ENCODE assay signal across 11 mouse cellular contexts in the genomic region with DNA sequence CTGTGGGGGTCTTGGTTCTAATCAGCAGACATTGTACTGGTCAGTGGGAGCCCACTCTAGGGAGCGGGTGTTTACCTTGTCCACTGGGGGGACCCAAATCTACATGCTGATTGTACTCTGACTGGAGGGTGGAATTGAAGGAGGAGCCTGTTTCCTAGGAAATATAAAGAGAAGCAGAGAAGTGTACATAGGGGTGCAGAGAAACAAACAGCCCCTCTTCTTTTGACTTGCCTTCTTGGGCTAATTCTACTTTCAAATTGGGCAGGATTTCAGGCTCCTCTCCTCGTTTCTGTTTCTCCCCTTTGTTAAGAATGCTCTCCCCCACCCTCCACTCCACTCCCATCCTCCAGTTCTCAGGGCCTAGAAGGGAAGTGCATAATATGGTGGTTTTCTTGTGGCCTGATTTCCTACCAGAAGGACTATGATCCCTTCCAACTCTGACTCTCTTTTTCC.
DNase-seq lines count a peak whose midpoint lies in the region; ATAC-seq and TF ChIP-seq lines count a peak whose summit lies in the region.
"Had no signal": no experiment of that assay in that cellular context is flagged by ENCODE, and none has a peak within 500 bp of the region (broad histone marks: within the 10 kb centered on the region; RNA-seq: fewer than 3 reads in every experiment).

No protein-coding gene starts in this region.

- 52% methylated on average over 2 of the region's 2 CpGs for WGBS in lung, postnatal 0 days
- WGBS in lung, adult 2 months, result 41% methylated on average over 2 of the region's 2 CpGs
- 8% methylated on average over 2 of the region's 2 CpGs for WGBS in hindbrain, postnatal 0 days

- no peaks in the 10 kb centered on the region for H3K9me3 ChIP-seq in lung, postnatal 0 days (ENCODE audit: low read length)
- no peaks in the 10 kb centered on the region for H3K9me3 ChIP-seq in hindbrain, postnatal 0 days (ENCODE audit: low read length)

- no peak for ATAC-seq in lung, postnatal 0 days
- peak; percentile 87 for ATAC-seq in hindbrain, postnatal 0 days

- H3K4me2 ChIP-seq in lung, postnatal 0 days (replicated peaks; ENCODE audit: low read depth, low read length), result no peak overlapping the region
- H3K4me2 ChIP-seq in hindbrain, postnatal 0 days (ENCODE audit: low read depth, low read length), result no peak overlapping the region

- no peaks in the 10 kb centered on the region for H3K36me3 ChIP-seq in lung, postnatal 0 days (ENCODE audit: insufficient read depth, low read length)
- H3K36me3 ChIP-seq in hindbrain, postnatal 0 days (ENCODE audit: insufficient read depth, low read length), result no peaks in the 10 kb centered on the region

- no peak overlapping the region for H3K27ac ChIP-seq in lung, postnatal 0 days (ENCODE audit: low read length)
- H3K27ac ChIP-seq in hindbrain, postnatal 0 days, result no peak overlapping the region
- H3K27ac ChIP-seq: liver, embryonic 14.5 days had no signal

- H3K27me3 ChIP-seq in lung, postnatal 0 days (replicated peaks; ENCODE audit: insufficient read depth, low read length), result no peaks in the 10 kb centered on the region
- no peaks in the 10 kb centered on the region for H3K27me3 ChIP-seq in hindbrain, postnatal 0 days (ENCODE audit: insufficient read depth, low read length)

- TF ChIP-seq EP300 in lung, postnatal 0 days (IDR thresholded peaks at IDR 0.05), result no peak

- H3K4me1 ChIP-seq in lung, postnatal 0 days (ENCODE audit: insufficient read depth, low read depth, low read length), result no peaks in the 10 kb centered on the region
- no peaks in the 10 kb centered on the region for H3K4me1 ChIP-seq in lung, adult 2 months (ENCODE audit: control insufficient read depth, insufficient read depth, low read length)
- no peaks in the 10 kb centered on the region for H3K4me1 ChIP-seq in hindbrain, postnatal 0 days (ENCODE audit: insufficient read depth, low read length)

- peak; percentile 48 for DNase-seq in embryo, embryonic 10.5 days (ENCODE audit: low spot score)
- DNase-seq in embryo, embryonic 9.5 days (ENCODE audit: extremely low spot score), result no peak
- no peak for DNase-seq in lung, postnatal 0 days (ENCODE audit: low spot score)
- DNase-seq in lung, adult 2 months, result no peak
- peak; percentile 60 for DNase-seq in hindbrain, postnatal 0 days (ENCODE audit: low spot score)
- peak; percentile 63 for DNase-seq in retina, embryonic 14.5 days (ENCODE audit: low spot score)
- DNase-seq in adrenal gland, adult 2 months, result no peak
- no peak for DNase-seq in cerebellum, adult 8-10 months
- DNase-seq: heart, postnatal 14 days had no signal

- no peak overlapping the region for H3K9ac ChIP-seq in lung, postnatal 0 days (replicated peaks; ENCODE audit: low read depth)
- no peak overlapping the region for H3K9ac ChIP-seq in hindbrain, postnatal 0 days (replicated peaks; ENCODE audit: low read length)
- H3K9ac ChIP-seq: liver, embryonic 14.5 days had no signal

- TF ChIP-seq CTCF in lung, postnatal 0 days (IDR thresholded peaks at IDR 0.05), result peak; percentile 55
- no peak for TF ChIP-seq CTCF in lung, adult 2 months (IDR thresholded peaks at IDR 0.05; ENCODE audit: insufficient read depth, low read length)
- TF ChIP-seq CTCF in hindbrain, postnatal 0 days (IDR thresholded peaks at IDR 0.05; ENCODE audit: low read depth), result peak; percentile 55

- TF ChIP-seq POLR2A in lung, adult 2 months (IDR thresholded peaks at IDR 0.05; ENCODE audit: borderline replicate concordance, extremely low read depth, low read depth, low read length), result no peak

- H3K4me3 ChIP-seq in lung, postnatal 0 days (ENCODE audit: low read depth, low read length), result no peak overlapping the region
- H3K4me3 ChIP-seq in lung, adult 2 months (replicated peaks; ENCODE audit: extremely low read depth, low read depth, low read length), result no peak overlapping the region
- H3K4me3 ChIP-seq in hindbrain, postnatal 0 days (ENCODE audit: low read length), result no peak overlapping the region
- H3K4me3 ChIP-seq: erythroblast, embryonic 14.5 days had no signal

Comparison
In these comparisons a context has a peak if more than half of its experiments do, and no peak if none do; other contexts are left out.
1. DNase-seq: peak in embryo, embryonic 10.5 days (single experiment), hindbrain, postnatal 0 days (single experiment) and retina, embryonic 14.5 days (single experiment); none in embryo, embryonic 9.5 days (single experiment), lung, postnatal 0 days (single experiment), lung, adult 2 months (single experiment), adrenal gland, adult 2 months (single experiment) and cerebellum, adult 8-10 months (single experiment).